7 mouse cellular contexts compared by ENCODE assay signal in the genomic region with DNA sequence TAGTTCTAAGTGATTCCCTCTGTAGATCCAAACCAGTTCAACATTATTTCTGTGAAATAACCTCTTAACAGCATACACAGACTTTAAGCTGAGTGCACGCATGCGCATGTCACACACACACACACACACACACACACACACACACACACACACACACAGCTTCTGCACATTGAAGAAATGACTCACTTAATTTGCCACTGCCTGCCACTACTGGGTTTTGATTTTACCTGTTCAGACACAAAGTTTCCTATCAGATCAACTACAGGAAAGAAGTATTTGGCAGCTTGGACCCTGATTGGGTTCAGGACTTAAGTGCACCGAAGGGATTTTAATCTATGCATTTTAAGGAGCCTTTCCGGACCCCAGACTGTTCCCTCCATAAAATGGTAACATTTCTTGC. TPM values are rescaled to one million over a fixed set of nuclear protein-coding genes. Genes with fewer than 3 reads are reported as not detected.
A peak's percentile ranks its signal among the peaks of the same experiment; 100 is the strongest.
DNase-seq lines count a peak whose midpoint lies in the region; ATAC-seq and TF ChIP-seq lines count a peak whose summit lies in the region.

No protein-coding gene starts in this region.

- H3K9ac ChIP-seq in forebrain, postnatal 0 days, result peak overlapping the region; percentile 72
- no peak overlapping the region for H3K9ac ChIP-seq in limb, embryonic 13.5 days
- no peak overlapping the region for H3K9ac ChIP-seq in stomach, postnatal 0 days (ENCODE audit: low read length)

- H3K9me3 ChIP-seq in forebrain, postnatal 0 days (ENCODE audit: low read length), result no peaks in the 10 kb centered on the region
- H3K9me3 ChIP-seq in limb, embryonic 13.5 days, result no peaks in the 10 kb centered on the region
- H3K9me3 ChIP-seq in stomach, postnatal 0 days (ENCODE audit: control insufficient read depth, low read length), result no peaks in the 10 kb centered on the region

- peak overlapping the region; percentile 74 for H3K4me3 ChIP-seq in forebrain, postnatal 0 days (ENCODE audit: low read depth, low read length)
- H3K4me3 ChIP-seq in limb, embryonic 13.5 days, result peak overlapping the region; percentile 67
- no peak overlapping the region for H3K4me3 ChIP-seq in stomach, postnatal 0 days (ENCODE audit: low read depth, low read length)

- no peaks in the 10 kb centered on the region for H3K36me3 ChIP-seq in forebrain, postnatal 0 days (ENCODE audit: insufficient read depth)
- no peaks in the 10 kb centered on the region for H3K36me3 ChIP-seq in limb, embryonic 13.5 days
- no peaks in the 10 kb centered on the region for H3K36me3 ChIP-seq in stomach, postnatal 0 days (ENCODE audit: control insufficient read depth, insufficient read depth, low read length)

- H3K4me1 ChIP-seq in forebrain, postnatal 0 days (ENCODE audit: insufficient read depth), result peaks cover 4% of the 10 kb centered on the region; the same call in 1 of the 2 replicates
- peaks cover 24% of the 10 kb centered on the region for H3K4me1 ChIP-seq in limb, embryonic 13.5 days
- no peaks in the 10 kb centered on the region; the same call in 1 of the 2 replicates for H3K4me1 ChIP-seq in stomach, postnatal 0 days (replicated peaks; ENCODE audit: control insufficient read depth, insufficient read depth)

- H3K27ac ChIP-seq in forebrain, postnatal 0 days (ENCODE audit: low read depth, low read length), result peak overlapping the region; percentile 76; the same call in 1 of the 2 replicates
- no peak overlapping the region for H3K27ac ChIP-seq in limb, embryonic 13.5 days
- no peak overlapping the region for H3K27ac ChIP-seq in stomach, postnatal 0 days (replicated peaks)

- no peak for TF ChIP-seq EP300 in stomach, postnatal 0 days (optimal IDR thresholded peaks at IDR 0.05)

- DNase-seq in right cerebral cortex, adult 2 months (ENCODE audit: low spot score in 2 of 2), result peak; percentile 48 to 51
- no peak for DNase-seq in right cerebral cortex, postnatal 25 days
- no peak for DNase-seq in forebrain, postnatal 0 days
- peak; percentile 20 for DNase-seq in stomach, postnatal 0 days (ENCODE audit: low spot score)
- DNase-seq in cerebellum, postnatal 36 days, result no peak
- no peak for DNase-seq in gastrocnemius, adult 8-10 months (ENCODE audit: low spot score in 2 of 2)

- 42% methylated on average over 4 of the region's 4 CpGs for WGBS in forebrain, postnatal 0 days
- 58% methylated on average over 4 of the region's 4 CpGs for WGBS in limb, embryonic 13.5 days
- WGBS in stomach, postnatal 0 days, result 48% methylated on average over 4 of the region's 4 CpGs

- H3K27me3 ChIP-seq in forebrain, postnatal 0 days (ENCODE audit: insufficient read depth, low read length), result no peaks in the 10 kb centered on the region
- H3K27me3 ChIP-seq in limb, embryonic 13.5 days, result peaks cover 26% of the 10 kb centered on the region
- H3K27me3 ChIP-seq in stomach, postnatal 0 days (ENCODE audit: control insufficient read depth, insufficient read depth, low read length), result no peaks in the 10 kb centered on the region

- no peak for ATAC-seq in forebrain, postnatal 0 days
- no peak for ATAC-seq in limb, embryonic 13.5 days (ENCODE audit: low FRiP score, low read depth)
- ATAC-seq in stomach, postnatal 0 days (ENCODE audit: low FRiP score, low TSS enrichment), result no peak

- no peak for TF ChIP-seq CTCF in forebrain, postnatal 0 days (IDR thresholded peaks at IDR 0.05; ENCODE audit: low read depth)
- no peak for TF ChIP-seq CTCF in stomach, postnatal 0 days (IDR thresholded peaks at IDR 0.05; ENCODE audit: low read depth)

- H3K4me2 ChIP-seq in forebrain, postnatal 0 days (ENCODE audit: low read depth), result peak overlapping the region; percentile 78
- peak overlapping the region; percentile 98 for H3K4me2 ChIP-seq in limb, embryonic 13.5 days (replicated peaks)
- H3K4me2 ChIP-seq in stomach, postnatal 0 days (replicated peaks; ENCODE audit: low read depth), result peak overlapping the region; percentile 96

RNA-seq across cellular contexts. Expression of a gene that starts 2.0 kb away (rescaled TPM):
- 25.6 and 33.5 TPM in 2 replicates for total RNA-seq in forebrain, postnatal 0 days (2014; rRNA removed)
- 16.4 and 29.4 TPM in 2 replicates for polyA plus RNA-seq in forebrain, postnatal 0 days (2015; fragmentation: Nextera tagmentation; extraction: Ambion mirVana)
- polyA plus RNA-seq in limb, embryonic 13.5 days (2015; fragmentation: Nextera tagmentation; extraction: Ambion mirVana), result 5.1 and 5.8 TPM in 2 replicates
- polyA plus RNA-seq in stomach, postnatal 0 days (2015; fragmentation: Nextera tagmentation; extraction: Ambion mirVana), result 2.9 and 3.0 TPM in 2 replicates
- under 1 TPM; 0.68 to 0.97 (median 0.85) TPM for total RNA-seq in gastrocnemius, adult 8-10 months (2022)

Comparison
In these comparisons a context has a peak if more than half of its experiments do, and no peak if none do; other contexts are left out.
1. DNase-seq: peak in right cerebral cortex, adult 2 months (2 of 2) and stomach, postnatal 0 days (single experiment); none in right cerebral cortex, postnatal 25 days (single experiment), forebrain, postnatal 0 days (single experiment), cerebellum, postnatal 36 days (0 of 2) and gastrocnemius, adult 8-10 months (0 of 2).
2. Peak in every context shown above with its lines, with median percentiles within 50 percentile points of each other: H3K4me2 ChIP-seq.